Mouse (Mus musculus): ENCODE data around the gene Rassf5.

The Rassf5 gene

DNA sequence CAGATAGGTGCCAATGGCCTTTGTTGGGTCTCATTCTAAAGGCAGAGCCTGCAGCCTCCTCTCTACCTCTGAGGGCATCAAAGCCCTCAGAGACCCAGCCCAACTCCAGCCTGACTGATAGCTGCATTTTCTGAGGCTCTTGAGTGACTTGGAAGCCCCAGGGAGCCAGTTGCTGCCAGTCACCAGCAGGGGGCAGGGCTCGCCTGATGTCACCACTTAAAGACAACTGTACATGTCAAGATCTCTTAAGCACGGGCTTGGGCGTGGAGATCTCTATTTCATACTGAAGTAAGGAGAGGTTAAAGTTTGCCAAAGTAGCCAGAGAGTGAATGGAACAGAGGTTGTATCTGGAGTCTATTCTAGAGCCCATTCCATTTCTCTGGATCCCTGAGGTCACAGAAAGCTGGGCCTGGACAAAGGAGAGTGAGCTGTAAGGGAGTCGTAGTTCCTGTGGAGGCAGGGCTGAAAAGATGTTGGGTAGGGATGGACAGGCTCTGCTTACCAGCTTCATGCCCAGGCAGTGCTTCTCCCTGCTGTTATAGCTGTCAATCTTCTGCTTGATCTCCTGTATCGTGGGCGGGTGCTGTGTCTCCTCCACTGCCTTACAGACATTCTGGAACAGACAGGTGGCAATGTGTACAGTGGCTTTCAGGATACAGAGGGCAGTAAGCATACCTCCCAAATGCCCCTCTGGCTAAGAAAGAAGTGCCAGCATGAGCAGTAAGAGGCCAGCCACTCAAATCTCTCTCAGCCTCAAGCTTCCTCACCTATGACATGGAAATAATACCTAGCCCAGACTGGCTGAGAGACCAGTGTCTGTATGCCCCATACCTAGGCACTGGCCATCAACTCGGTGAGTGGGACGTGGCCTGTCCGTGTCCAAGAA, 63.2 kb downstream of the Rassf5 start:
- CTCF ChIA-PET, result interaction anchor here (1.9 to 2.3 kb wide), 2 partner anchors 24 to 65 kb away, joined by 5 to 18 read pairs; no protein-coding TSS in a partner anchor

DNA sequence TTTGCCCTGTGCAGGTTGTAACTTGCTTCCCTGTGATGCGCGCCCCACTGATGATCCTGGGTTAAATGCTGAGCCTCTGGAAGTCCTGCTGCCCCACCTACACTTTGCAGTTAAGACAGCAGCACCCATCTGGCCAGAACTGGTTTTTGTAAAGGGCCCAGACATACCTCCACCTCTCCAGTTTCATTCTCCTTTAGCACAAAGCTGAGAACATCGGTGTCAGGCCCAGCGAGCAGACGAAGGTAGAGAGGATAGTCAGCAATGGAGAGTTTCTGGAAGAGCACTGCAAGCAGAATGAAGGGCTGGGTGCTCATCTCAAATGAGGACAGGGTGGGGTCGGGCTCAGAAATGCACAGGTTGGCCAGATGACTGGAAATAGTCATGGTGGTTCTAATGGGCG, 64.7 kb downstream of the Rassf5 start:
- CTCF ChIA-PET, result interaction anchor here (2.3 kb wide), 1 partner anchor 26 kb away, joined by 18 read pairs; no protein-coding TSS in a partner anchor

DNA sequence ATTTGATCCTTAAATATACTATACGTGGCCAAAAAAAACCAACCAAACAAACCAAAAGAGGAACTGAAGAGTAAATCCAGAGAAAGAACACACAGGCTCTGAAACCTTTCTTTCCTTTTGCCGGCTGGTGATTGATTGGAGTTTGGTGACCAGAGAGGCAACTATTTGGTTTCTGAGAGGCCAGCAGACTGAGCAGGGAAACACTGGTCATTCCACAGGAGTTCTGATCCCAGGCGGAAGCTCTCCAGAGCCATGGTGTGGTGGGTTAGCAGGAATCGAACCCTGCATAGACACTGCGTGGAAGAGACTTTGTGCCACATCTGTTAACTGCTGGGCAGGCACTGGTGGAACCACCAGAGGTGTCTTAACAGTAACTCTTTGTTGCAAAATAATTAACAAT, 67.0 kb downstream of the Rassf5 start:
- CTCF ChIA-PET, result interaction anchor here (0.6 kb wide), 1 partner anchor 28 kb away, joined by 6 read pairs; no protein-coding TSS in a partner anchor

DNA sequence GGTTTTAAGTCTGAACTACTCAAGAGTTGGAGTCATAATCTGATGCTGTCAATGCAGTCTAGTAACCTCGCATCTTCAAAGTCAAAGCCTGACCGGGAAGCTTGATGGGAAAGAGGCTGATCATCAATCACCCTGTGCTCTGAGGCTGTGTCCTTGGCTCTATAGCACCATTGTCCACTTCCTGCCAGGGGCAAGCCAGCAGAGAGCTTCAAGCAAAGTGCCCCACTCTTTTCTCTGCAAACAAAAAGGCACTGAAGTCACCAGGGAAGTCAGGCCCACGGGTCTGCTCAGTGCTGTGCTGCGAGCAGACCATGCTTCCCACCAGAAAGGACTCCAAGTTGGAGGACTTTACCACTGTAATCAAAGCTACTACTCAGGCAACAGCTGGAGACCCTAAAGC, 67.8 kb downstream of the Rassf5 start:
- CTCF ChIA-PET, result interaction anchor here (0.6 kb wide), 1 partner anchor 29 kb away, joined by 6 read pairs; no protein-coding TSS in a partner anchor

DNA sequence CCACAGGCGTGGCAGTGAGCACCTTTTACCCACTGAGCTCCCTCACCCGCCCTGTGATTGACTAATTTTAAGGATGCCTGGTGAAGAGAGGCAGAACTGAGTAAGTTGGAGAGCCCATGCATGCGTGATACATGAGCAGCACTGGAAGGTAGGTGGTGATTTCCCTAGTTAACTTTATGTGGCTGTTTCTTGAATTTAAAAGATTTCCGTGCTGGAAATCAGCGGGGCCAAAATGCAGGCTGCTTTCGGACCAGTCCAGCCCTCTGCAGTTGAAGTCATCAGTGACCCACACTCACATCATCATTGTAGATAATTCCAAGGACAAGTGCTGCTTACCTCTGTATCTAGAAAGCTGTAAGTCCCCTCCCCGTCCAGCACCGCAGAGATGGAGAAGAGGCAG, 69.2 kb downstream of the Rassf5 start:
- CTCF ChIA-PET, result interaction anchor here (0.5 kb wide), 1 partner anchor 59 kb away, joined by 3 read pairs; no protein-coding TSS in a partner anchor

DNA sequence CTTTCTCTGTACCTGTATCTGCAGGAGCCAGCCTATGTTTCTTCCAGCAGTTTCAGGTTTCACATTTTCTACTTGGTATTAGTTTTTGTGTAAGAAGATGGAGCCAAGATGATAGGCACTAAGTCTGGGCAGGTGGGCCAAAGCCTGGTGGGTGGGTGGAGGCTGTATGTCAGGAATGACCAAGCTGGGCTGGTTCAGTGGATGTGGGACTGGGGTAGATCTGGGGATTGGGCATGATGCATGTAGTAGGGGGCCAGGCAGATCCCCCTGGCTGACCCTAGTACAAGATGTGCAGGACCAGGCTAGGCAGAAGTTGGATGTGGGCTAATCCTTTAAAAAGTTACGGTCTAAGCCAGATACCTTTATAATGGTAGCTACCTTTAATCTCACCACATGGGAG, 69.9 kb downstream of the Rassf5 start:
- CTCF ChIA-PET, result interaction anchor here (0.5 to 0.9 kb wide), 2 partner anchors 34 to 58 kb away, joined by 3 read pairs; no protein-coding TSS in a partner anchor

DNA sequence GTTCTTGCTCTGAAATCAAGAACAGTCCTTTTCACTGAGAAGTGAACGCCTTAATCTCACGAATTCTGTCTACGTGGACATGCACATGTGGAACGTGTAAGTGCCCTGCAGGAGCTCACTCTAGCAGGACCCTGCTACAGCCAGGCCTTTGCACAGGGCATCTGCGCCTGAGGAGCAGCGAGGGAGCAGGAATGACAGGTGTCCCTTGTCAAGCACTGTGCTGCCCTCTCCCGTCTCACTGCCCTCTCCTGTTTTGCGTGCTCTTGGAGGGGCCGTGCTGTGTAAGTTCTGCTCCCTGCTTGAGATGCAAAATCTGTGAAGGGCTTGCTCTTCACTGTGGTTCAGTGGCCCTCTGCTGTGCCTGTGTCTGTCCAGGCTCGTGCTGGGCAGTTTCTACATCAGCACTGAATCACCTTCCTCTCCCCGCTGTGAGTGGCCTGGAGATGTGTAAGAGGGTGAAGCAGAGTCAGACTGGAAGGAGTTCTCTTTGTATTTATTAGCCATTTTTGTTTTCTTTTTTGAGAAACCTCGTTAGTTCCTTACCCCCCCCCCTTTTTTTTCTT, 70.7 kb downstream of the Rassf5 start:
- CTCF ChIA-PET, result interaction anchor here (0.9 to 1.2 kb wide), 2 partner anchors 11 to 35 kb away, joined by 3 read pairs; no protein-coding TSS in a partner anchor

DNA sequence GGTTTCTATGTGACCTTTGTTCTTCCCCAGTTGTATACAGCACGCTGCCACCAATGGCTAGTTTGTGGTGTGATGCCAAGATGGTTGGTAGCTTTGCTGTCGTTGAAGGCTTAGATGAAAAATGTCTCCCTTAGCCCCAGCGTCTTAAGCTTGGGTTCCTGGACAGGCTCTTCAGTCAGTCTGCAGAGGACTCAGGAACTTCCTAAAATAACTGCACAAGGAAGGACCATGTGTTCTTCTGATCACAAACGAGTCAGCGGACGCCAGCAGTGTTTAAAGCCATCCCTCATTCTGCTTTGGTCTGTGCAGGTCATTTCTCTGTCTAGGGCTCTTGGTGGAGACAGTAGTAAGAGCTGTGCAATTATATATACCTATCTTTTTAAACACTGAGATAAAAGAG, 71.2 kb downstream of the Rassf5 start:
- CTCF ChIA-PET, result interaction anchor here (1.2 kb wide), 1 partner anchor 11 kb away, joined by 3 read pairs; no protein-coding TSS in a partner anchor

DNA sequence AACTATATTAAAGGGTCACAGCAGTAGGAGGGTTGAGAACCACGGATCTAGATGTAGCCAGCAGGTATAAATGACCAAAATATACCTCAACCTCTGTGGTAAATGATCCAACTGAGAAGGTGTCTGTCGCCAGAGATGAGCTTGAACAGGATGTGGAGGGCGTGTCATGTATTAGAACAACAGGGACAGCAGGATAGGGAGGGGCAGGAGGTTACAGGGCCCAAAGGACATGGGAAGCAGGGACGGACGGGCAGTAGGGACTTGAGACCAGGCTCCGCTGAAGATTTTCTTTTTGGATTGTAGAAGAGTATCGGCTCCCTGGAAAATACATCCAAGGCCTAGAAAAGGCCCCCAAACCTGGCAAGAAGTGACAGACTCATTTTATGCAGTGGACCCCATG, 72.1 kb downstream of the Rassf5 start:
- CTCF ChIA-PET, result no interaction called here

DNA sequence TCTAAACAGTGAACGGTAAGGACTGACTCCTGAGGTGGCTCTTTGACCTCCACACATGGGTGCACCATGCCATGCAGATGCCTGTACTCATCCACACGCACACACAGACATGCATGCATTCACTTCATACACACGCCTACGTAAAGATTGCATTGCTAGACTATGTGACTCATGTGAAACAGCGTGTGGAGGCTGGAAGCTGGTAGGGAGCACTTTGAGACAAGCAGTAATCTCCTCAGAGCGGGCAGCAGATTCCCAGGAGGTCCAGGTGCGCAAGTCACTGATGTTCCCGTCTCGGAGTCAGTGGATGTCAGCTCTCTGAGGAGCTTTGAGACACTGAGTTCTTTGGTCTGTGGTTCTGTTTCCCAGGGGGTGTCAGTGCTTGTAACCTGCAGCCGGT, 77.4 kb downstream of the Rassf5 start:
- CTCF ChIA-PET, result no interaction called here

DNA sequence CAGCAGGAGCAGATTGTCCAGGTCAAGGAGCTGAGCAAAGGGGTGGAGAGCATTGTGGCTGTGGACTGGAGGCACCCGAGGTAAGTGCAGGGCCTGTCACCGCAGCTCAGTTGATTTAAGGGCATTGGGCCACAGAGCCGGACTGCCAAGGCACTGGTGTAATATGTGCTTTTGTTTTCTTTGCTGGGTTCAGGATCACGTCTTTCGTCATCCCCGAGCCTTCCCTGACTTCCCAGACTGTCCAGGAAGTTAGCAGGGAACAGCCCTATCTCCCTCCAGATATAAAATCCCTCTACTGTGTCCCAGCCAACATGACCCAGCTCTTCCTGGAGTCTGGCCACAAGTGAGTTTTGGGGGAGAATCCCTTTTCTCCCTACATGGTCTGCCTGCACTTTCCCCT, 80.6 kb downstream of the Rassf5 start:
- CTCF ChIA-PET, result no interaction called here

DNA sequence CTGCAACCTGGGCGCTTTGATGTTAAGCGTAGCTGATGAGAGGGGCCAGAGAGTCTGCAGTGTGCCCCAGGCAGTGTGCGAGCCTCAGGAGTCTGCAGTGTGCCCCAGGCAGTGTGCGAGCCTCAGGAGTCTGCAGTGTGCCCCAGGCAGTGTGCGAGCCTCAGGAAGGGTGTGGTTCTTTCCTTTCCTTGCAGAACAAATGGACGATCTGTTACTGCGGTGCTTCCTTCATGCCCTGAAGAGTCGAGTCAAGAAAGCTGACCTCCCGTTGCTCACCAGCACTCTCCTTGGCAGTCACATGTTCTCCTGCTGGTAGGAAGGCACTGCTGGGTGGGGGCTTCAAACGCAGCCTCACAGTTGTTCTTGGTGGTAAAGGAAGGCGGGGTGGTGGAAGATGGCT, 84.0 kb downstream of the Rassf5 start:
- CTCF ChIA-PET, result no interaction called here

DNA sequence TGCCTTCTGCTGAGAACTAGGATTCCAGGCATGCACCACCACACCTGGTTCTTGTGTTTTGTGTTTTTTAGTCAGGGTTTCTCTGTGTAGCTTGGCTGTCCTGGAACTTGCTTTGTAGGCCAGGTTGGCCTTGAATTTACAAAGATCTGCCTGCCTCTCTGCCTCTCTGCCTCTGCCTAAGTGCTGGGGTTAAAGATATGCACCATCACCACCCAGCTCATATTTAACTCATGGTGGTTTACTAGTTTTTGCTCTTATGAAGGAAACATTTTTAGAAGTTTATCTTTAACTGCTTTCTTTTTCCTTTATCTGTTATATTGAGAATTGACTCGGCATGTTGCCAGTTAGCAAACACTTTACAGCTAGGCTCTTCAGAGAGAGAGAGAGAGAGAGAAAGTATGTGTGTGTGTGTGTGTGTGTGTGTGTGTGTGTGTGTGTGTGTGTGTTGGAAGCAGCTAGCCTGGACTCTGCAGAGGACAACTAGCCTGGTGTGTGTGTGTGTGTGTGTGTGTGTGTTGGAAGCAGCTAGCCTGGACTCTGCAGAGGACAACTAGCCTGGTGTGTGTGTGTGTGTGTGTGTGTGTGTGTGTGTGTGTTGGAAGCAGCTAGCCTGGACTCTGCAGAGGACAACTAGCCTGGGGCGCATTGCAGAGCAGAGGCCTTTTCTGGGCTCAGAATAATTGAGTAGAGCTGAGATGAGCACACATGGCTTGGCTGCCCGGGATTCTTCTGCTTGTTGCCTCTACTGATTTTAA, 85.3 kb downstream of the Rassf5 start:
- CTCF ChIA-PET, result interaction anchor here (0.7 kb wide), 1 partner anchor 91 kb away, joined by 7 read pairs; no protein-coding TSS in a partner anchor

DNA sequence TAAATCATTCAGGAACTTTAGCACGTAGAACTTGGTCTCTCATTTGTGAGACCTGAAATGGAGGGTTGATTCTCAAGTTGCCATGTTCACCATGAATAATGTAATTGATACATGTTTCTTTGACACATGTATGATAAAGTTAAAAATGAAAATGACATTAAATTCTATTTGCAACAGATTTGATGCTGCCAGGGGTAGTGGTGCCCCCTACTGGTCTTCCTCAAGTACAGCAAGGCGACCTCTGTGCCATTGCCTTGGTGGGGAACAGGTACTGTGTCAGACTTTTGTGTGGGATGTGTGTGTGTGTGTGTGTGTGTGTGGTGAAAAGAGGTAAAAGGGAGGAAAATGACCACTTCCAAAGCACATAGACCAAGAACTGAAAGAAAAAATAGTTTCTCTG, 89.6 kb downstream of the Rassf5 start:
- CTCF ChIA-PET, result interaction anchor here (0.7 to 1.2 kb wide), 5 partner anchors 36 to 440 kb away, joined by 3 to 5 read pairs (median 3); partner anchors contain the start of gene Gm29427

DNA sequence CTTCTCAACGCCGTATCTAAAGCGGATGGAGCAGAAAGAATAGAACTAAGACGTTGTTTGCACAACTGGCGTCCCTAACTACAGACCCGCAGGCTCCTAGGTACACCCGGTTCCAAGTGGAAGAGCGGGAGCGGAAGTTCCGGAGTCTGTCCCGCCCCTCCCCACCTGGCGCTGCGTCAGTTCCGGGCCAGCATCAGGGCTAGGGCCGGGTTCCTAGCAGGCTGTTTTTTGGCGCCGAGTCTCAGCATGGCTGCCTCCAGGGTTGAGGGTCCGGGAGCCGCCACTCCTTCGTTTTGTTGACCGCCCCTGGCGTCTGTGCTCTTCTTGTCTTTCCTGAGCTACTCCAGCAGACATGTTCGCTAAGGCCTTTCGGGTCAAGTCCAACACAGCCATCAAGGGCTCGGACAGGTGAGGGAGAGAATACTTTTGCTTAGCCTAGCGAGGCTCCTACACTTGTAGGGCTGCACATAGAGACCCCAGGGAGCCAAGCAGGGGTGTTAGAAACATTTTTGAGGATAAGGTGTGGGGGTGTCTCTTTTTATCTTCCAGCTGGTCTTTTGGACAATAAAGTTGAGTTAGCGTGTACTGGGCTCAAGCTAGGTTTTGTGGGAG, 91.9 kb downstream of the Rassf5 start, which contains the start of gene Eif2d:
TSS of gene Eif2d (plus strand) at position 164 of the 612 bp plus-strand sequence.
- CTCF ChIA-PET, result interaction anchor here (0.6 to 2.1 kb wide), 11 partner anchors 10 to 936 kb away, joined by 3 to 22 read pairs (median 4); partner anchors contain the start of gene Dyrk3

DNA sequence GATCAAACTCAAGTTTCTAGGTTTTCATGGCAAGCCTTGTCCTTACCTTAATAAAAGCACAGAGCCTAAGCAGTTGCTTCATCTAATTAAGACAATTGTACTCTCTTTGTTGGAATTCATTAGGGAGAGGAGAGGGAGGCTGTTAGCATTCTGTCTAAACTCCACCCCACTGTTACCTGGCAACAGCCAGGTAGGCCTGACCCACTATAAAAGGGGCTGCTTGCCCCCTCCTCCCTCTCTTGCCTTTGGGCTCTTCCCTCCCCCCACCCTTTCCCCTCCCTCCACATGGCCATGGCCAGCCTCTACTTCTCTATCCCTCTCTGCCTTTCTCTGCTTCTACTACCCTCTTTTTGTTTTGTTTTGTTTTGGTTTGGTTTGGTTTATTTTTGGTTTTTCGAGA, 95.6 kb downstream of the Rassf5 start:
- CTCF ChIA-PET, result no interaction called here

DNA sequence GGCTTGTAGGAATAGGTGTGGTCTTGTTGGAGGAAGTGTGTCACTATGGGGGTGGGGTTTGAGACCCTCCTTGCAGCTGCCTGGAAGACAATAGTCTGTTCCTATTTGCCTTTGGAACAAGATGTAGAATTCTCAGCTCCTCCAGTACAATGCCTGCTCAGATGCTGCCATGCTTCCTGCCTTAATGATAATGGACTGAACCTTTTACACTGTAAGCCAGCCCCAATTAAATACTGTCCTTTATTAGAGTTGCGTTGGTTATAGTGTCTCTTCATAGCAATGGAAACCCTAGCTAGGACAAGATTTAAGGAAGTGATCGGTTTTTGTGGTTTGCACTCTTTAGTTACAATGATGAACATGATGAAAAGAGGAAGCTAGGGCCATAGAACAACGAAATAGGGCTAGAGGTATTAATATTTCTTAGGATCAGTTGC, 98.9 kb downstream of the Rassf5 start:
- CTCF ChIA-PET, result interaction anchor here (0.6 kb wide), 1 partner anchor 100 kb away, joined by 4 read pairs; no protein-coding TSS in a partner anchor

DNA sequence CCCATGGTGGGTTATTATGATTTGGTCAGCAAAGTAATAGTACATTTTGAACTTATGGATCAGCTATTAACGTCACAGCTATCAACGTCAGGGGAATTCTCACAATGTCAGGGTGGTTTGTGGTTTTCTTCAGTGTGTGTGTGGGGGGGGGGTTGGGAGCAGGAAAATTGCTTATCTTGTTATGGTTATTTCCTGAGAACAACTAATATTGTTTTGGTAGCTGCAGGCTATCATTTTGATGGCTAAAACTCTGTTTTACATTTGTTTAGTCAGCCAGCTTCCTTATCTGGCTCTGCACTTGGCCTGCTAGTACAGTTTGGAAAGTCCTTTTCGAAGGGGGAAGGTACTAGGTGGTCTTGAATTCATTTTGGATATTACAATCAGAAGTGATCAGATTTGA, 99.8 kb downstream of the Rassf5 start:
- CTCF ChIA-PET, result interaction anchor here (0.6 kb wide), 3 partner anchors 36 to 54 kb away, joined by 3 to 14 read pairs (median 3); no protein-coding TSS in a partner anchor

DNA sequence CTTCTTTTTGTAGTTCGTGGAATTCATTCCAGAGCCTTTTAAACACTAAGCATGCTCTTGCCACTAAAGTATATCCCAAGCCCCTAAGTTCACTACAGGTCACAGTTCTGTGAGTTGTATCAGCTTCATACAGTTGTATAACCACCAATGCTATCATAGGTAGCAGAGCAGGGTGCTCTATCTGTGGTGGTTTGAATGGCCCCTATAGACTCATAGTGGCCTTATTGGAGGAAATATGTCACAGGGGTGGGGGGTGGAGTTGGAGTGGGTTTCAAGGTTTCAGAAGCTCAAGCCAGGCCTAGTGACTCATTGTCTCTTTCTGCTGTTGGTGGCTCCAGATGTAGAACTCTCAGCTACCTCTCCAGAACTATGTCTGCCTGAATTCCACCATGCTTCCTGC, 102.6 kb downstream of the Rassf5 start:
- CTCF ChIA-PET, result no interaction called here

DNA sequence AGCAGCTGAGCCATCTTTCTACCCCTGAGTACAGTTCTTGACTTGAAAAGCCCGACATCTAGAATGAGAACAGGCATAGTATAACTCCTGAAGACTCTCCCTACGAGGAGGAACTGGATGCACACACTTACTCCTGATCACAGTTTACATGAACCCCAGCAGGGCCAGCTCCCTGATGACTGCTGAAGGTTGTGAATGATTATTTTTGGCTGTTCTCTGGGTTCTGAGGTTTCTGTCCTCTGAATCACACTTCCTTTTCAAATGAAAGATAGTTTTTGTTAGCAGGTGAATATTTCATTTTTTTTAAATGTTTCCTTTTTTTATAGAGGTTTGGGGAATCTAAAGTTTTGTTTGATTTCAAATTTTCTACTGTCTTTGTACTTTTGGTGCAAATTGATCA, 103.6 kb downstream of the Rassf5 start:
- CTCF ChIA-PET, result no interaction called here

Data from spleen, embryonic (tissue).